Mouse (Mus musculus): ENCODE results near the gene Cacna1a. TPM values are rescaled to one million over a fixed set of nuclear protein-coding genes. Genes with fewer than 3 reads are reported as not detected.

Cacna1a gene
- polyA plus RNA-seq, 1 experiment = 10.4 TPM

DNA sequence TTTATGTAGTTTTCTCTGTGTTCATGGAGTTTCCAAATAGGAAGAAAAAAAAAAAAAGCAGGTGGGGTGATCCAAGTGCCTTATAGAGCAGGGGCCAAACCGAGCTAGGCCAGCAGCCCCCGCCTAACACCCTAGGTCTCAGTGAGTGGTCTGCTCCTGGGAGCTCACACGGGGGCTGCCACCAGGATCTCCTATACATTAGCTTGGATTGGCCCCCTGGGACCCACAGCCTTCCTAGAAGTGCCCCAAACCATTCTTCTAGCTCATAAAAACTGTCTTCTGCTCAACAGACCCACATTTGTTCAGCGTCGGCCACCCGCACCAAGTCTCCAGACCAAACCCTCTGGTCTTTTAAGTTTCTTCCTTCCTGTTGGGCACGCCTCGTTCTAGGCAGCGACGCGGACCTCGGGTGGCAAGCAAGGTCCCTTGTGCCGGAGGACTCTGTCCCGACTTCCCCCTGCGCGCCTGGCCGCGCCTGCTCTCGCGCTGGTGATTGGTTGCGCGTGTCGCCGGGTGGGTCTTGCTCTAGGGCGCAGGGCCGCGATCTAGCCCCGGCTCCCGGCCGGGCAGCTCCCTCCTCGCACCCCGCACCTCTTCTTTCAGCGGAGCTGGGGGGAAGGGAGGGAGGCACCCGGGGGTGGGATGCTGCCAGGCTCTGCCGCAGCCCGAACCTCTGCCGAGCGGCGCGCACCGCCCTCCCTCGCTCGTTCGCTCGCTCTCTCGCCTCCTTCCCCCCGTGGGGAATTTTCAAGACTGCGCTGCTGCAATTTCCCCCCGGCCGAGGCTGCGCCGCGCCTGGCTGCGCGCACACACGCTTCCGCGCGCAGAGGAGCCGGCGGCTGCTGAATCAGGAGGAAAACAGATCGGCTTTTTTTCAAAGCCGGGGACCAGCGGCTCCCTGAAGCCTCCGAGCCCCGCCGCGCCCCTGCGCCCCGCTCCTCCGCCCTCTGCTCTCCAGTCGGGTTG is 25.9 kb downstream of the Cacna1a start:
- no peak for DNase-seq (ENCODE audit: low read depth)

DNA sequence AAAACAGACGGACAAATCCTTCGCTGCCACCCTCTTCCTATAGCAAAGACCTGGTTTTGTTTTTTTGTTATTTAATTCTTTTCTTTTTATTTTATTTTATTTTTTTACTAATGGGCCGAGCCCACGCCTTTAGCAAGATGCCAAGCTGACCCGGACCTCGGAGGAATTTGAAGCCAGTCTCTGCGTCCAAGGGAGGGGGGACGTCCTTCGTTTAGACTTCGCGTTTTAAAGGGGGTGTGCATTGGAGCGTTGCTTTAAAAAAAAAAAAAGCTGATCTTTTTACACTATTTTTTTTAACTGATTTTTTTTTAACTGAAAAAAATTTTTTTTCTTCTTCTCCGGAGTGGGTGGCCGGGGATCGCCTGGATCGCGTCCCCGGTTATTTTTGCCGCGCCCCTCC is 26.7 kb downstream of the Cacna1a start:
- no peak for DNase-seq (ENCODE audit: low read depth)

DNA sequence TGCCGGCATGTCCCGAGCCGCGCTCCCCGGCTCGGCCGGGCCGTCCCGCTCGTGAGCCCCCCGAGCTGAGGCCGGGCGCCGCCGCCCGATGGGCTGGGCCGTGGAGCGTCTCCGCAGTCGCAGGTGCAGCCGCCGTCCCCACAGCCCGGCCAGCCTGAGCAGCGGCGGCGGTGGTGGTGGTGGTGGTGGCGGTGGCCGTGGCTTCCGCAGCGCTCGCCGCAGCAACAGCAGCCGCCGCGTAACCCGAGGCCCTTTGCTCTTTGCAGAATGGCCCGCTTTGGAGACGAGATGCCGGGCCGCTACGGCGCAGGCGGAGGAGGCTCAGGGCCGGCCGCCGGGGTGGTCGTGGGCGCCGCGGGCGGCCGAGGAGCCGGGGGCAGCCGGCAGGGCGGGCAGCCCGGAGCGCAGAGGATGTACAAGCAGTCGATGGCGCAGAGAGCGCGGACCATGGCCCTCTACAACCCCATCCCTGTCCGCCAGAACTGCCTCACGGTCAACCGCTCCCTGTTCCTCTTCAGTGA is 27.2 kb downstream of the Cacna1a start:
- no peak for DNase-seq (ENCODE audit: low read depth)

DNA sequence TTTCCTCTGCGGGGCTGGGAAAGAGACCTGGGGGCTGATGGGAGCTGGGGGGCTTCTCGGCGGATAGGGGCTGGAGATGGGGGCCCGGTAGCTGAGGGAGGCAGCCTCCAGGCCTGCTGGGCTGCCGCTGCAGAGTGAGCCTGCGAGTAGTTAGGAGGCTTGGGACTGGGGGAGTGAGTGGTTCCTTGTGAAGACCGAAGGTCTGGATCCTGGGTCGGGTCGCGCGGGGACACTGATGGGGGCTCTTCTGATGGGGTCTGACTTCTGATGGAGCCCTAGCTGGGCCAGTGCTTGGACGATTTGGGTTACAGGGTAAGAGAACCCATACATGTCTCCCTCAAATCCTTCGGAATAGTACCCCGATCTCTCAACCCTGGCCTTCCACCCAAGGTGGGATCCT is 27.8 kb downstream of the Cacna1a start:
- no peak for DNase-seq (ENCODE audit: low read depth)

DNA sequence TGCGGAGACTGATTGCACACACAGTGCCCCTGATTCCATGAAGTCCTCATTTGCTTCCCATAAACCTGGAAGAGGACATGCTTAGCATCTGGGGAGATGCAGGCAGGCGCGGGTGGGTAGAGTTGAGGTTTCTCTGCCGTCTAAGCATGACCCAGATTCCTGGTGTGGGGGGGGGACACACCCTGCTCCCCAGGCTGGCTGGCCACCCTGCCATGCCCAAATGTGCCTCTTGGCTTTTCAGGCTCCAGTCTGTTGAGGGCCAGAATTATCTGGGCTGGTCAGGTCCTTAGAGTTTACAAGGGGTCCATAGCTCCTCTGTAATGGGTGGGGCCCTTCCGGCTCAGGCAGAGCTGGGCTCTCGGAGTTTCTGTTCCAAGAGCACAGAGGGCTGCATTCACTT is 28.7 kb downstream of the Cacna1a start:
- no peak for DNase-seq (ENCODE audit: low read depth)

DNA sequence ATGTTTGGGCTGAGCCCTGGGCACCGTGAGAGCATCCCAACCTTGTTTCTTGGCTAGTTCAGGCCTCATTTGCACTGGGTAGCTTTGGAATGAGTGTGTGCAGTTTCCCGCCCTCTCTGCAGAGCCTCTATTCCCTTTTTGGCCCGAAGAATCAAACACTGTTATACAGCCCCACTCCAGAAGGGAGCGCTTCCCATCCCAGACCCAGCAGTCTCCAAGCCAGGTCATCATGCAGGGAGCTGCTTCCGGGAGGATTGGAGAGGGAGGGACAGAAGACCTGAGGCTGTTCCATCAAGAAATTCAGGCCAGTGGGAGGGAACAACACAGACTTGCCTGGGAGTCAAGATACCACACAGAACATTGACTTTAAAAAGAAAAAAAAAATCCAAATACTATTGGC is 29.6 kb downstream of the Cacna1a start:
- DNase-seq (ENCODE audit: low read depth) = no peak

DNA sequence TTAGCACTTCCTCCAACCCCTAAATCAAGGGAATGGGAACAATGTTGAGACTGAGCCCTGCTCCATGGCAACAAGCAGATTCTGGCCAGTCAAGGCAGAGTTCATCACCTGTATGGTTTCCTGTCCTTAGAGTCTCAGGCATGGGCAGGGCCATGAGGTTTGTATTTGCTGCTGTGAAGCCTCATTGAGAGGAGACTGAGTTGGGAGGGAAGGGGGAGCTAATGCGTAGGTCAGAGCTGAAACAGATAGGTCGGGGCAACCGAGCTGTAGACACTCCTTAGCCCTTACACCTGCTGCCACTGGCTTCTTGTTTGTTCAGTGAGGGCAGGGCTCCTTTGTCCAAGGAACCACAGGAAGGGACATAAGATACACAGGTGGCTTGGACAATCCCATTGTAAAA is 36.2 kb downstream of the Cacna1a start:
- DNase-seq (ENCODE audit: low read depth) = no peak

DNA sequence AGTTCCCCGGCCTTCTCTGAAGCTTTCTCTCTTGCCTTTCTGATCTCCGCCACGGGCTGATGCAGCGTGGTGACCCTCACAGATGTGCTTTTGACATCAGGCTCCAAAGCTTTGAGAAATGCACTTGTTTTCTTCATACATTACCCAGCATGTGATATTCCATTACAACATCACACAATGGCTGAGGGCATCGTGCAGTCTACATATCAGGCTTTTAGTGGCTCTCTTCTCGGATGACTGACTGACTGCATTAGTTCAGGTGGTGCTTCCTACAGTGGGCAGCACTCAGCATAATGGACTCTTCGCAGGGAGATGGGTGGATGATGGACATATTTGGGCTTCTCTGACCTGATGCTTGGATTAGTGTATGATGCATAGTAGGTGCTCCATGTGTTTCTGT is 37.8 kb downstream of the Cacna1a start:
- no peak for DNase-seq (ENCODE audit: low read depth)

DNA sequence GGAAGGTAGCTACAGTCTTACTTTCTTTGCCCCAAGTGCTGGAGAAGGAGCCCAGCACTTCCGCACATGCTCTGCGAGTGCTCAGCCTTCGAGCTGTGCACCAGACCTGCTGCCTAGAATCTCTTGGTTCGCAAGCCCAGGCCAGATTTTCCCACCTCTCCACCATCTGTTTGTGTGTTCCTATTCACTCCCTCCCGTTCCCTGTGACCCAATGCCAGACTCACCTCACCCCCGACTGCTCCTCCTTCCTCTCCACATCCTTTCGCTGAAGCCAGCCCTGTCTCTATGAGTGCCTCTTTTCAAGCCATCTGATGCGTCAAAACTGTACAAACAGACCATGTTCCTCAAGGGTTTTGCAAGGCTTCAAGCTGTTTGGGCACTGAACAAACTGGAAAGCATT is 38.3 kb downstream of the Cacna1a start:
- no peak for DNase-seq (ENCODE audit: low read depth)

DNA sequence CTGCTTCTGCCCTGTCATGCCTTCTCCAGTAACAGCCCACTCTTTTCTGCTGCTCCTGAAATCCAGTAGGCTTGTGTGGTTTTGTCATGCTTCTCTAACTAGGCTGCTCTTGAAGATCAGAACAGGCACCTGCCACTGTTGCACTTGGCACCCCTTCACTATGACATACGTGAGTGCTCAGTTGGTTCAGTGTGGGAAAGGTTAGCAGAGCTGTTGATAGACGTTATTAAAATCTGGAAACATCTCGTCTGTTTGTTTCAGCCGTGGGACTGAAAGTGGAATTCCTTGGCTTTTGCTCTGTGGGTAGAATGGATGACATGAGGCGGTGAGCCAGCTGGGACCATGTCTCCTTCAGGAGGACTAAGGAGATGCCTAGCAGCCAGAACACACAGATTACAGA is 39.8 kb downstream of the Cacna1a start:
- DNase-seq (ENCODE audit: low read depth) = no peak

DNA sequence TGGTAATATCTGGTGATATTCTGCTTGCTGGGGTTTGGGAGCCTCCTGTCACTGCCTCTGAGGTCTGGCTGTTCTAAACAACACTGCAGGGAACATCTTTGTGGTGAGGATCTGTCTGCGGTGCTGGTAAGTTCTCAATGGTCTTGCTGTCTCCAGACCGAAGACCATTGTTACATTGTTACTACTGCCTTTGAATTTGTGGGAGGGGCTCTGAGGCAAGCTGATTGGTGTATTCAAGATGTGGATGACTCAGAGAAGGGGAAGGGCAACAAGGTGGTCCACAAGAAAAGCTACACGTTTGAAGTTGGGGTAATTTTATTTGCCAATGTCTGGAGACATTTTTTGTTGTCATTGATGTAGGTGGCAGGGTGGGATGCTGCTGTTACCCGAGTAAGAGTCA is 40.8 kb downstream of the Cacna1a start:
- DNase-seq (ENCODE audit: low read depth) = no peak

DNA sequence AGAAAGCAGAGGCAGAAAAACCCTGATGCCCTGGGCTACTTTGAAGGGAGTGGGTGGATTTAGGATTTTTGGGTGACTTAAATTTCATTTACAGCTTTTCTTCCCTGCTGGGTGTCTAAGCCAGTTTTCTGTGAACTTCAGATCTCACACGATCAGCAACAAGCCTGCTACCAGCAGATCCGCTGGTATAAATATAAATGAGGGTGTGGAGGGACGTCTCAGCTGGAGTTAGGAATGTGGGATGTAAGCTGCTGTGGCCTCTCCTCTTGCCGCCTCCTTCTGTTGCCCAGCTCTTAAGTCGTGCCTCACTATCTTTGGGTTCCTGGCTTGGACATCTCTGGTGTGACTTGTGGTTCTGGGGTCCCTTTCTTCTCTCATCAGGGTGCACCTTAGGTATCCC is 41.3 kb downstream of the Cacna1a start:
- DNase-seq (ENCODE audit: low read depth) = no peak

DNA sequence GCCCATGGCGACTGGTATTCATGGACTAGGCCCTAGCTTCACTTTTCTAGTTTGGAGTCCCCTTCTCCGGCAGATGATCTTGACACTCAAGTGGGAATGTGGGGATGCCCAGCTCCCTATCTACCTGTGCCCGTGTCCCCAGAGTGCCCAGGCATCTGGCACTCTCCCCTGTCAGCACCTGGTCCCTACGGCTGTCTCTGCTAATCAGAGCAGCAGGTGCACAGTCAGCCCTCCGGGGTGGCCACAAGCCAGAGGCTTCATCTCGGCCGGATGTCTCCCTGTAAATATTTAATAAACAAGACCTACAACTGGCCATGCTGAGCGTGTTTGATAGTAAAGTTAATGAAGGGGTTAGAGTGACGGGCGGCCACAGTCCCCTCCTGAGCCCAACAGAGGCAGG is 47.1 kb downstream of the Cacna1a start:
- no peak for DNase-seq (ENCODE audit: low read depth)

DNA sequence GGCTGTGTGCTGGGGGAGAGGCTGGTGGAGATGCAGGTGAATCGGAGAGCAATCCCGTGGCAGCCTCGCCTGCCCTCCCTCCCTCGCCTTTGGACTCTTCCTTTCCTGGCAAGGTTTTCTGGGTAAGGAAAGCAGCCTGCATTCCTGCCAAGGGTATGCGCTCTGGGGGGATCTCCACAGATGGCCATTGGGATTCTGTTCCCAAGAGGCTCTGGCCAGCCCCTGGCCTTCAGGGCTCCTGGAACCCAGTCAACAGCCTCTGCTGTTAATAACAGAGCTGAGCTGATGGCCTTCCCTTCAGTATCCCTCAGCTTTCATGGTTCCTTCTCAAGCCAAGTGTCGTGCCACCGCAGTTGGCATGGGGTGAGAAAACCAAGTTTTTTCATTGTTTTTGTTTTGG is 51.6 kb downstream of the Cacna1a start:
- no peak for DNase-seq (ENCODE audit: low read depth)

DNA sequence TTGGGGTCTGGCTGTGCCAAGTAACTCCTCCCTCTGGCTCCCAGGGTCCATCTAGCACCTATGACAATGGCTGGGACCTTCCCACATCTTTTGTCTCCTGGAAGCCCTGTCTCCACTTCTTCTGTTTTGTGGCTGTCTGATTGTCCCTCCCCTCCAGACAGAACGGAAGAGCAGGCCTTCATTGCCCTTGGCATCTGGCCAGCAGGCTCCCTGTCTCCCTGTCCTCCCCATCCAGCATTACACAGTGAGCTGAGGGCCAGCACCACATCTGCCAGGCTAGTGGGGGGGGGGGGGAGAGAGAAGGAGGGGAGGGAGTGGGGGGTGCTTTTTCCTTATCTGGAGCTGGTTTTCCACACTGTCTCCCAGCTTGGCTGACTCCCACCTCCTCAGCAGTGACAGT is 53.8 kb downstream of the Cacna1a start:
- DNase-seq (ENCODE audit: low read depth) = no peak

DNA sequence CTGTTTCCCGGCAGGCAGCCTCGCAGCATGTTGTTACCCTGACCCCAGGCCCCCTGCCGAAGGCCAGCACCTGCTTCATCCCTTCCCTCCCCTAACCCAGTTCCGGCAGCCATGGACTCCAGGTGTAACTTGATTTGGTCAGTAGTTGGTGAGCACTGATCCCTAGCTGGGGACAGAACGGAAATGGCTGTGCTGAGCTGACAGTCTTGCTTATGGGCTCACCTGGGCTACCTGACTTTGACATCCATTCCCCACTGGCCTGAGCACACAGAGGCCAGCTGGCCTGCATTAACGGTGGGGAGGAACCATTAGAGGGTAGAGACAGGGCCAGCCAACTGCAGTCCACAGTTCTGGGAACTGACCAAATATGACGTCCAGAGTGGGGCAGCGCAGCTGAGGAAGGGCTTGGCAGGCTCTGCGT is 58.3 kb downstream of the Cacna1a start:
- DNase-seq (ENCODE audit: low read depth) = no peak

DNA sequence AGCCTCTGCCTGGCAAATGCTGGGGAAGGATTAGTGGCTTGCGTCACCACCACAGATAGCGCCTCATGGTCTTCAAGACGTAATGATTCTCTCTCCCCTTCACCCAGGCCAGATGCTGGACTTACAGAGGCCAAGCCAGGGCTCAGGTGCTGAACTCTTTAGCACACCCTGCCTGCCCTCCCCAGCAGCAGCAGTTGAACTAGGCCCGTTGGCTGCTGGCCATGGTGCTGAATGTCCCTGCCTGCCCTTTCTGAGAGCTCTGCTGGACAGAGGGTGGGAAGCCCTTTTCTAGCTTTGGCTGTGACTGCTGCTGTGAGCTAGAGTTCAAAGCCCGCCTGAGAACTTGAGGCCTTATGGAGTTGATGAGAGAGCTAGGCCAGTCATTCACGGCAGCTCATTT is 66.3 kb downstream of the Cacna1a start:
- DNase-seq (ENCODE audit: low read depth) = no peak

DNA sequence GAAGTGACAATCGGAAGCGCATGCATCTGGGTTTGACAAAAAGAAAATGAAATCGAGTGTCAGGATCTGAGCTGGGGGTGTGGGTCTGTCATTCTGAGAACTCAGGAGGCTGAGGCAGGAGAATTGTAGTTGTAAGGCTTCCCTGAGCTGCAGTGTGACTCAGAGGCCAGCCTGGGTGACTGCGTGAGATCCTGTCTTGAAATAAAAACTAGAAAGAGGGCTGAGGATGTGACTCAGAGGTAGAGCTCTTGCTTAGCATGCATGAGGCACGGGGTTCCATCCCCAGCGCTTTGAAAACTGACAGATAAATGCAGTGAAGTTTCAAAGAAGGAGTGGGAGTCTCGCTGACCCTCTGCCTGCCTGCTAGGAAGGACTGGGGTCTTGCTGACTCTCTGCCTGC is 70.6 kb downstream of the Cacna1a start:
- DNase-seq (ENCODE audit: low read depth) = no peak

DNA sequence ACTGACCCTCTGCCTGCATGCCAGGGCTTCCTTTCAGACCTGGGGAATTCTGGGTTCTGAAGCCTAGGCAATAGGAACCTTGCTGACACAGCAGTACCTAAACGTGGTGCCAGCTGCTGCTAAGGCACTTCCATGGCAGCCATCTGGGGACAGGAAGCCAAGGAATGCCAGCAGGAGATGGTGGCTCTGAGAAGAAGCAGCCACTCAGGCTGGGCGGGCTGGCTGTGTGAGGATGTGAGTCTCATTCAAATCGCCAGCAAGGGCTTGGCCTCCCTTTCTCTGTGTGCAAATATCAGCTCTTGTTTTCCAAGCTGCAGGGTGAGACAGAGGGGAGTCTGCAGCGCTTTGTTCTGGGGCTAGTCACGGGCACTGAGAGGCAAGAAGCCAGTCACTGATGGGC is 71.0 kb downstream of the Cacna1a start:
- no peak for DNase-seq (ENCODE audit: low read depth)

DNA sequence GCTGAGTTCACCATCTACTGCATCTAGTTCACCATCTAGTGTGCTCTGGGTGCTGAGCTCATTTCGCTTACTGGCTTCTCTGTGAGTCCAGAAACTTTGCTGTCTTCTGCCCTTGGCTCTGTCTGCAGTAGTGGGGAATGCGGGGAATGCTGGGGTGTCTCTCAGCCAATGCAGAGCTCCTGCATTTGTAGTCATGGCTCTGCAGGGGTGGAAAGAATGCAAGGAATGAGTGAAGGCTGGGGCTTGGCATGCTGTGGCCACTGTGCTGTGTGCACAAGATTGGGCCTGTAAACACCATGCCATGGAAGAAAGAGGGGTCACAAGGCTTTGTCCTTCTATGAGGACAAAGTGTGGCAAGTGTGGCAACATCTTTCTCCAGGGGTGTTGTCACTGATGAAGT is 72.5 kb downstream of the Cacna1a start:
- no peak for DNase-seq (ENCODE audit: low read depth)

DNA sequence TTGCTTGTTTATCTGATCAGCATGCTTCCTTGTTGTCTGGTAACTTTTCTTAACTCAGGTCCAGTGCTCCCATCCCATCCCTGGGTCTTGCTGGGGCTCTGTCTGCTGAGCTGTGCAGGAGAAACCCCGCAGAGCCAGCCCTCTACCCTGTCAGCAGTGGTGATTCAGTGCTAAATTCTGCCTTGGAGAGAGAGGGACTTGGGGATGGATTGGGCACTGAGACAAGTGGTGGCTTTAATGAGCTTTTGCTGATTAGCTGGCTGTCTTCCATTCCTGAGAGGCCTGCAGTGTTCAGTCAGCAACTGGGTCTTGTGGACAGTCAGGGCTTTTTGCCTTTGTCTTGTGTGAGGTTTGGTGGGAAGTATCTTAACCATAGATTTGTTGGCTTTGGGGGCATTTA is 78.7 kb downstream of the Cacna1a start:
- DNase-seq (ENCODE audit: low read depth) = no peak

DNA sequence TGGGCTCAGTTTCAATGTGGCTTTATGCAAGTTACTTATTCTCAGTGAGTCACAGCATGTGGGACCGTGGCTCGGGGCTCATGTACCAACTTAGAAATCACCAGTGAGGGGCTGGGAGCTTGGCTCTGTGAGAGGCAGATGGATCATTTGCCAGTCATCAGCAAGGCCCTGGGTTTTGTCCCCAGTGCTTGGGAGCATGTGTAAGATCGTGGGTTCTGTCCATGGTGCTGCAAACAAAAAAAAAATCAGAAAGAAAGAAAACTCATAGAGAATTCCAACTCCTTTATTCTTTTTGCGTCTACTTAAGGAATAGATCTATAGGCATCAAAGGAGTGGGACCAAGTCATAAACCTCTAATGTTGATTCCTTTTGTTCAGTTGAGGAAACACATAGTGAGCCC is 80.8 kb downstream of the Cacna1a start:
- no peak for DNase-seq (ENCODE audit: low read depth)

DNA sequence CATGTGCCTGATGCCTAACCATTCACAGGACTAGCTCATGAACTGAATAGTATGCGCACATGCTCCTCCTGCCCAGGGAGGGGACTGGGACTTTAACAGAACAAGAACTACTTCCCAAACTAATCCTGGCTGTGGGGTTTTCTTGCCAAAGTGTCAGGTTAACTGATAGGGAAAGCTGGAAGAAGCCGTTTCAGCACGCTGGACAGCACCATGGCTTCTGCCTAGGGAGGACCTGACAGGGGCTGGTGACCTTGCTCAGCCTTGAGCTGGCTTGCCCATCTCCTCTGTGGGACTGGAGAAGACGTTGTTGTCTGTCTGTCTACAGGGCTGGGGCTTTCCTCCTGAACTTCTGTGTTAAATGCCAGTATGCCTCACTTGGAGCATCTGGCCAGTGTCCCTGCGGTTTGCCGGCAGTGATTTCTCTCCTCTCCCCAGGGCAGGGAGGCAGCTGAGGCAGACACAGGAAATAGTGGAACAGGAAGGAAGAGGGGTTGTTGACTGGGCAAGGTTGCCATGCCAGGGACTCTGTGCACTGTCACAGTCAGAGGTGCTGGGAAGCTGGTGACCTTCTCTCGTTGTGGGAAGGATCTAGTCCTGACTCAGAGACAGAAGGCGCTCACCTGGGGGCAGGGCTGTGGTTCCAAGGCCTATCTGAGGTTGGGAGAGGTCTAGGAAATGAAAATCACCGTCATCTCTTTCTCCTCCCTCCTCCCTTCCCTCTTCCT is 83.2 kb downstream of the Cacna1a start:
- DNase-seq (ENCODE audit: low read depth) = no peak

All from gonadal fat pad, adult 2 months (tissue).